Mouse (Mus musculus) midbrain, embryonic 14.5 days (tissue): ENCODE results near the gene Twf1. TPM values are rescaled to one million over a fixed set of nuclear protein-coding genes. Genes with fewer than 3 reads are reported as not detected.

ENCODE experiments used
- ATAC-seq: fragments of 200-750 bp; cut with Nextera tagmentation; 2 replicates; pipeline ENCODE4 v1.8.0; 2017; ENCODE audit warnings: moderate number of reproducible peaks, moderate library complexity; ENCODE audit not compliant: low FRiP score, low TSS enrichment
- DNase-seq: peaks from one replicate; pipeline ENCODE4 v3.0.0-alpha.2; 2015
- H3K27ac ChIP-seq: fragments of 300-500 bp; sonication (generic); replicated peaks from 2 replicates; pipeline ENCODE4 v1.5.1; 2014; ENCODE audit warnings: mild to moderate bottlenecking, low read depth, low read length, moderate library complexity
- H3K27me3 ChIP-seq: fragments of 300-500 bp; sonication (generic); 2 replicates; pipeline ENCODE4 v1.6.1; 2014; ENCODE audit warnings: low read length, control low read depth, mixed read lengths; ENCODE audit not compliant: control insufficient read depth, insufficient read depth
- H3K36me3 ChIP-seq: fragments of 300-500 bp; sonication (generic); 2 replicates; pipeline ENCODE4 v1.6.1; 2014; ENCODE audit warnings: low read length, control low read depth; ENCODE audit not compliant: control insufficient read depth, insufficient read depth
- H3K4me1 ChIP-seq: fragments of 300-500 bp; sonication (generic); 2 replicates; pipeline ENCODE4 v1.6.1; 2014; ENCODE audit warnings: mild to moderate bottlenecking, antibody characterized with exemption, low read length, control low read depth; ENCODE audit not compliant: control insufficient read depth, insufficient read depth
- H3K4me2 ChIP-seq: fragments of 300-500 bp; sonication (generic); 2 replicates; pipeline ENCODE4 v1.6.1; 2014; ENCODE audit warnings: mild to moderate bottlenecking, low read length, moderate library complexity
- H3K4me3 ChIP-seq: fragments of 300-500 bp; sonication (generic); replicated peaks from 2 replicates; pipeline ENCODE4 v1.5.1; 2014; ENCODE audit warnings: low read depth, low read length
- H3K9ac ChIP-seq: fragments of 300-500 bp; sonication (generic); replicated peaks from 2 replicates; pipeline ENCODE4 v1.6.1; 2014; ENCODE audit warnings: mild to moderate bottlenecking, low read length, moderate library complexity
- H3K9me3 ChIP-seq: fragments of 300-500 bp; sonication (generic); 2 replicates; pipeline ENCODE4 v1.6.1; 2016; ENCODE audit warnings: low read length, control low read depth, mixed read lengths; ENCODE audit not compliant: control insufficient read depth
- WGBS: fragments of 180-500 bp; shearing (Covaris S2); extraction: QIAGEN DNeasy Blood & Tissue Kit; methylation state at CpG from one replicate; pipeline ENCODE4 v1.1.7; 2014; 5-methylcytosine and 5-hydroxymethylcytosine counted together
- polyA plus RNA-seq: library from polyadenylated mRNA; unstranded; fragments of >200 nt; fragmentation: Nextera tagmentation; extraction: Ambion mirVana; gene quantifications from 2 replicates; pipeline ENCODE4 v1.2.1, GENCODE M21; 2014

Twf1 gene
- polyA plus RNA-seq, 1 experiment from 2014 or later: 99.6 TPM

- no peaks in the 10 kb centered on the region for H3K27me3 ChIP-seq
- H3K36me3 ChIP-seq: no peaks in the 10 kb centered on the region
- no peaks in the 10 kb centered on the region for H3K9me3 ChIP-seq
- no peak overlapping the region for H3K9ac ChIP-seq
- H3K27ac ChIP-seq: no peak overlapping the region
- H3K4me2 ChIP-seq: no peak overlapping the region
- H3K4me3 ChIP-seq: no peak overlapping the region
- WGBS: 82% methylated on average over 17 of the region's 17 CpGs
- no peaks in the 10 kb centered on the region for H3K4me1 ChIP-seq
- no peak for ATAC-seq
- DNase-seq: no peak
Measured at GRCm38 (mm10) chr15:94558895-94559656, 30.6 kb downstream of the Twf1 start.

- no peaks in the 10 kb centered on the region for H3K36me3 ChIP-seq
- H3K27me3 ChIP-seq: no peaks in the 10 kb centered on the region
- no peak overlapping the region for H3K4me2 ChIP-seq
- DNase-seq: peak; percentile 95
- no peak overlapping the region for H3K4me3 ChIP-seq
- no peak; the same call in 1 of the 2 replicates for ATAC-seq
- no peaks in the 10 kb centered on the region for H3K4me1 ChIP-seq
- no peak overlapping the region for H3K27ac ChIP-seq
- 25% methylated on average over 7 of the region's 7 CpGs for WGBS
- no peaks in the 10 kb centered on the region for H3K9me3 ChIP-seq
- no peak overlapping the region for H3K9ac ChIP-seq
Measured at GRCm38 (mm10) chr15:94557442-94557841, 32.2 kb downstream of the Twf1 start.

GRCm38 (mm10) chr15:94553536-94553935 is 36.2 kb downstream of the Twf1 start:
- ATAC-seq: no peak
- peaks cover 11% of the 10 kb centered on the region; the same call in 1 of the 2 replicates for H3K9me3 ChIP-seq
- H3K27me3 ChIP-seq: no peaks in the 10 kb centered on the region
- no peak overlapping the region for H3K4me2 ChIP-seq
- no peaks in the 10 kb centered on the region for H3K4me1 ChIP-seq
- no peak overlapping the region for H3K27ac ChIP-seq
- 93% methylated on average over 9 of the region's 9 CpGs for WGBS
- H3K36me3 ChIP-seq: no peaks in the 10 kb centered on the region
- H3K9ac ChIP-seq: no peak overlapping the region
- DNase-seq: no peak
- H3K4me3 ChIP-seq: no peak overlapping the region

- no peak overlapping the region for H3K4me2 ChIP-seq
- no peak overlapping the region for H3K4me3 ChIP-seq
- peaks cover 10% of the 10 kb centered on the region; the same call in 1 of the 2 replicates for H3K4me1 ChIP-seq
- H3K27me3 ChIP-seq: no peaks in the 10 kb centered on the region
- ATAC-seq (no peak), DNase-seq (no peak)
- H3K9ac ChIP-seq: no peak overlapping the region
- no peak overlapping the region for H3K27ac ChIP-seq
- 84% methylated on average over 4 of the region's 4 CpGs for WGBS
- 0 out of 2 replicates have a peak, but pooled peaks cover under 1% of the 10 kb centered on the region for H3K9me3 ChIP-seq
- no peaks in the 10 kb centered on the region for H3K36me3 ChIP-seq
Measured at GRCm38 (mm10) chr15:94544844-94545243, 44.8 kb downstream of the Twf1 start.

GRCm38 (mm10) chr15:94544052-94544636 is 45.5 kb downstream of the Twf1 start:
- ATAC-seq (no peak), DNase-seq (no peak)
- H3K27ac ChIP-seq: peak overlapping the region; percentile 61
- no peaks in the 10 kb centered on the region for H3K27me3 ChIP-seq
- 39% methylated on average over 9 of the region's 9 CpGs for WGBS
- peak overlapping the region; percentile 71 for H3K4me3 ChIP-seq
- peak overlapping the region; percentile 67 for H3K4me2 ChIP-seq
- peak overlapping the region; percentile 52 for H3K9ac ChIP-seq
- no peaks in the 10 kb centered on the region for H3K36me3 ChIP-seq
- peaks cover 10% of the 10 kb centered on the region; the same call in 1 of the 2 replicates for H3K4me1 ChIP-seq
- no peaks in the 10 kb centered on the region for H3K9me3 ChIP-seq

GRCm38 (mm10) chr15:94543409-94544051 is 46.2 kb downstream of the Twf1 start, which contains the start of the genes Pus7l and Irak4:
Gene Pus7l, minus strand, starts transcription at chr15:94543547.
Gene Irak4, plus strand, starts transcription at chr15:94543643.
- Histone ChIP-seq H3K9ac (peak within 1 kb of the TSS; percentile 52), H3K4me2 (peak within 1 kb of the TSS; percentile 67), H3K27ac (peak within 1 kb of the TSS; percentile 61), H3K36me3 (no peaks in the 10 kb centered on the region), H3K4me3 (peak within 1 kb of the TSS; percentile 71), H3K4me1 (peaks cover 10% of the 10 kb centered on the region; the same call in 1 of the 2 replicates), H3K9me3 (no peaks in the 10 kb centered on the region), H3K27me3 (no peaks in the 10 kb centered on the region)
- WGBS: under 1% methylated on average over 45 of the region's 45 CpGs
- DNase-seq (peak; percentile 96), ATAC-seq (peak; percentile 97)

GRCm38 (mm10) chr15:94542567-94543408 is 46.9 kb downstream of the Twf1 start:
- H3K4me2 ChIP-seq: peak overlapping the region; percentile 67
- 9% methylated on average over 22 of the region's 22 CpGs for WGBS
- ATAC-seq (peak; percentile 90), DNase-seq (no peak)
- peak overlapping the region; percentile 34; the same call in 1 of the 2 replicates for H3K27ac ChIP-seq
- peak overlapping the region; percentile 52 for H3K9ac ChIP-seq
- H3K36me3 ChIP-seq: no peaks in the 10 kb centered on the region
- peak overlapping the region; percentile 71 for H3K4me3 ChIP-seq
- peaks cover 10% of the 10 kb centered on the region; the same call in 1 of the 2 replicates for H3K4me1 ChIP-seq
- H3K27me3 ChIP-seq: no peaks in the 10 kb centered on the region
- H3K9me3 ChIP-seq: no peaks in the 10 kb centered on the region

- DNase-seq (no peak), ATAC-seq (no peak)
- no peak overlapping the region for H3K27ac ChIP-seq
- no peaks in the 10 kb centered on the region for H3K27me3 ChIP-seq
- peaks cover 10% of the 10 kb centered on the region; the same call in 1 of the 2 replicates for H3K4me1 ChIP-seq
- no peaks in the 10 kb centered on the region for H3K36me3 ChIP-seq
- no peak overlapping the region for H3K4me3 ChIP-seq
- H3K4me2 ChIP-seq: no peak overlapping the region
- no peaks in the 10 kb centered on the region for H3K9me3 ChIP-seq
- no peak overlapping the region for H3K9ac ChIP-seq
- 96% methylated on average over 3 of the region's 3 CpGs for WGBS
Measured at GRCm38 (mm10) chr15:94539296-94539695, 50.4 kb downstream of the Twf1 start.
